Mouse (Mus musculus): ENCODE results near the gene Ptgr2. TPM values are rescaled to one million over a fixed set of nuclear protein-coding genes. Genes with fewer than 3 reads are reported as not detected.
"Not testable (repeated sequence)": the region's sequence is repeated elsewhere in the genome, so short reads cannot be mapped to it uniquely, and the experiment has no call there.

The Ptgr2 gene
- 35.3 and 41.2 TPM in 2 replicates for polyA plus RNA-seq (2015; fragmentation: Nextera tagmentation; extraction: Ambion mirVana)

GRCm38 (mm10) chr12:84284885-84285592, at the start of gene Ptgr2:
TSS of gene Ptgr2 (plus strand) at chr12:84285232.
- H3K27me3 ChIP-seq (replicated peaks; ENCODE audit: control insufficient read depth, insufficient read depth, low read length), result no peaks in the 10 kb centered on the region
- H3K9ac ChIP-seq (ENCODE audit: low read depth, low read length), result peak within 1 kb of the TSS; percentile 64
- H3K27ac ChIP-seq (ENCODE audit: low read depth, low read length), result peak within 1 kb of the TSS; percentile 90
- 0 out of 2 replicates have a peak, but pooled peaks cover 5% of the 10 kb centered on the region for H3K4me1 ChIP-seq (replicated peaks; ENCODE audit: control insufficient read depth, insufficient read depth, low read length)
- H3K36me3 ChIP-seq (ENCODE audit: control insufficient read depth, insufficient read depth), result no peaks in the 10 kb centered on the region
- H3K9me3 ChIP-seq (ENCODE audit: control insufficient read depth), result no peaks in the 10 kb centered on the region
- WGBS, result 1% methylated on average over 39 of the region's 39 CpGs
- H3K4me2 ChIP-seq (replicated peaks; ENCODE audit: low read depth), result peak within 1 kb of the TSS; percentile 66
- TF ChIP-seq CTCF (IDR thresholded peaks at IDR 0.05; ENCODE audit: low read depth), result peak; percentile 20; the same call in 1 of the 2 replicates
- ATAC-seq, result peak; percentile 95
- H3K4me3 ChIP-seq (ENCODE audit: low read depth, low read length), result peak within 1 kb of the TSS; percentile 54

GRCm38 (mm10) chr12:84235577-84235976, 49.5 kb upstream of the Ptgr2 start:
- Histone ChIP-seq H3K27ac (ENCODE audit: low read depth, low read length) (no peak overlapping the region), H3K4me2 (replicated peaks; ENCODE audit: low read depth) (no peak overlapping the region), H3K4me3 (ENCODE audit: low read depth, low read length) (no peak overlapping the region), H3K9ac (ENCODE audit: low read depth, low read length) (no peak overlapping the region), H3K9me3 (ENCODE audit: control insufficient read depth) (no peaks in the 10 kb centered on the region), H3K27me3 (replicated peaks; ENCODE audit: control insufficient read depth, insufficient read depth, low read length) (no peaks in the 10 kb centered on the region), H3K36me3 (ENCODE audit: control insufficient read depth, insufficient read depth) (no peaks in the 10 kb centered on the region), H3K4me1 (replicated peaks; ENCODE audit: control insufficient read depth, insufficient read depth, low read length) (0 out of 2 replicates have a peak, but pooled peaks cover 4% of the 10 kb centered on the region)
- TF ChIP-seq CTCF (IDR thresholded peaks at IDR 0.05; ENCODE audit: low read depth), result no peak
- no peak for ATAC-seq
- WGBS, result 91% methylated on average over 6 of the region's 6 CpGs

GRCm38 (mm10) chr12:84235981-84236752, 48.9 kb upstream of the Ptgr2 start:
- no peak for ATAC-seq
- no peak for TF ChIP-seq CTCF (IDR thresholded peaks at IDR 0.05; ENCODE audit: low read depth)
- Histone ChIP-seq H3K4me1 (replicated peaks; ENCODE audit: control insufficient read depth, insufficient read depth, low read length) (0 out of 2 replicates have a peak, but pooled peaks cover 4% of the 10 kb centered on the region), H3K9ac (ENCODE audit: low read depth, low read length) (no peak overlapping the region), H3K9me3 (ENCODE audit: control insufficient read depth) (no peaks in the 10 kb centered on the region), H3K4me2 (replicated peaks; ENCODE audit: low read depth) (no peak overlapping the region), H3K27me3 (replicated peaks; ENCODE audit: control insufficient read depth, insufficient read depth, low read length) (no peaks in the 10 kb centered on the region), H3K36me3 (ENCODE audit: control insufficient read depth, insufficient read depth) (no peaks in the 10 kb centered on the region), H3K4me3 (ENCODE audit: low read depth, low read length) (no peak overlapping the region), H3K27ac (ENCODE audit: low read depth, low read length) (no peak overlapping the region)
- 77% methylated on average over 10 of the region's 10 CpGs for WGBS

- not testable (repeated sequence) for H3K9ac ChIP-seq (ENCODE audit: low read depth, low read length); H3K4me2 ChIP-seq (replicated peaks; ENCODE audit: low read depth); H3K27me3 ChIP-seq (replicated peaks; ENCODE audit: control insufficient read depth, insufficient read depth, low read length); H3K36me3 ChIP-seq (ENCODE audit: control insufficient read depth, insufficient read depth); H3K9me3 ChIP-seq (ENCODE audit: control insufficient read depth); H3K4me1 ChIP-seq (replicated peaks; ENCODE audit: control insufficient read depth, insufficient read depth, low read length); ATAC-seq; H3K27ac ChIP-seq (ENCODE audit: low read depth, low read length); H3K4me3 ChIP-seq (ENCODE audit: low read depth, low read length)
- 71% methylated on average over 5 of the region's 5 CpGs for WGBS
These were observed 48.0 kb upstream of the Ptgr2 start for GRCm38 (mm10) chr12:84237036-84237435.

- no peak for ATAC-seq
- Histone ChIP-seq H3K9me3 (ENCODE audit: control insufficient read depth) (no peaks in the 10 kb centered on the region), H3K27me3 (replicated peaks; ENCODE audit: control insufficient read depth, insufficient read depth, low read length) (no peaks in the 10 kb centered on the region), H3K9ac (ENCODE audit: low read depth, low read length) (no peak overlapping the region), H3K27ac (ENCODE audit: low read depth, low read length) (no peak overlapping the region), H3K36me3 (ENCODE audit: control insufficient read depth, insufficient read depth) (no peaks in the 10 kb centered on the region), H3K4me1 (replicated peaks; ENCODE audit: control insufficient read depth, insufficient read depth, low read length) (no peaks in the 10 kb centered on the region), H3K4me3 (ENCODE audit: low read depth, low read length) (no peak overlapping the region), H3K4me2 (replicated peaks; ENCODE audit: low read depth) (no peak overlapping the region)
- TF ChIP-seq CTCF (IDR thresholded peaks at IDR 0.05; ENCODE audit: low read depth), result no peak
- 78% methylated on average over 7 of the region's 7 CpGs for WGBS
These were observed 41.8 kb upstream of the Ptgr2 start for GRCm38 (mm10) chr12:84243076-84243770.

GRCm38 (mm10) chr12:84245683-84246082, 39.3 kb upstream of the Ptgr2 start:
- Histone ChIP-seq H3K4me3 (ENCODE audit: low read depth, low read length) (no peak overlapping the region), H3K36me3 (ENCODE audit: control insufficient read depth, insufficient read depth) (no peaks in the 10 kb centered on the region), H3K27ac (ENCODE audit: low read depth, low read length) (no peak overlapping the region), H3K4me1 (replicated peaks; ENCODE audit: control insufficient read depth, insufficient read depth, low read length) (no peaks in the 10 kb centered on the region), H3K4me2 (replicated peaks; ENCODE audit: low read depth) (no peak overlapping the region), H3K27me3 (replicated peaks; ENCODE audit: control insufficient read depth, insufficient read depth, low read length) (no peaks in the 10 kb centered on the region), H3K9ac (ENCODE audit: low read depth, low read length) (no peak overlapping the region), H3K9me3 (ENCODE audit: control insufficient read depth) (no peaks in the 10 kb centered on the region)
- WGBS, result 66% methylated on average over 5 of the region's 5 CpGs
- no peak for TF ChIP-seq CTCF (IDR thresholded peaks at IDR 0.05; ENCODE audit: low read depth)
- no peak for ATAC-seq
